Mouse (Mus musculus) CH12.LX (cell line): Measurements from ENCODE around the gene Tepp. TPM values are rescaled to one million over a fixed set of nuclear protein-coding genes. Genes with fewer than 3 reads are reported as not detected.

Experiments used
- DNase-seq: peaks from one replicate; pipeline ENCODE4 v3.0.0-alpha.2; 2013; ENCODE audit errors: extremely low read depth
- H3K27ac ChIP-seq: 2 replicates; pipeline ENCODE4 v1.5.1; 2012; ENCODE audit warnings: low read depth, mild to moderate bottlenecking, control low read depth, moderate library complexity; ENCODE audit not compliant: insufficient read depth
- H3K27me3 ChIP-seq: replicated peaks from 2 replicates; pipeline ENCODE3; 2012; ENCODE audit warnings: inconsistent platforms
- H3K36me3 ChIP-seq, 2 experiments: replicated peaks in 1 of 2; 2 replicates each; pipeline versions ENCODE3 to v1.6.1; 2012; ENCODE audit warnings: inconsistent platforms in 1 of 2, low read length in 1 of 2, mild to moderate bottlenecking in 1 of 2, mixed read lengths in 1 of 2, moderate library complexity in 1 of 2; ENCODE audit not compliant: control insufficient read depth in 1 of 2, insufficient read depth in 1 of 2
- H3K4me1 ChIP-seq, 2 experiments: 2 replicates each; pipeline ENCODE4 v1.6.1; 2012; ENCODE audit warnings: inconsistent platforms in 1 of 2, moderate library complexity in 1 of 2; ENCODE audit not compliant: insufficient read depth in 2 of 2, control insufficient read depth in 1 of 2
- H3K4me2 ChIP-seq: 2 replicates; pipeline ENCODE4 v1.6.1; 2012; ENCODE audit warnings: low read depth, mild to moderate bottlenecking, control low read depth; ENCODE audit not compliant: poor library complexity, insufficient read depth, severe bottlenecking
- H3K4me3 ChIP-seq, 3 experiments: fragments of 150-350 bp in 1 of 3; sonication (generic) in 1 of 3; replicated peaks in 1 of 3; 2 replicates each; pipeline versions ENCODE3 to v1.5.1; 2011 to 2012; ENCODE audit warnings: low read depth in 2 of 3, low read length in 2 of 3, mild to moderate bottlenecking in 2 of 3, moderate library complexity in 2 of 3, control low read depth in 1 of 3, improper control_type of control experiment in 1 of 3, inconsistent platforms in 1 of 3, mixed read lengths in 1 of 3; ENCODE audit not compliant: poor library complexity in 1 of 3
- H3K79me2 ChIP-seq: replicated peaks from 2 replicates; pipeline ENCODE4 v1.6.1; 2012; ENCODE audit warnings: mild to moderate bottlenecking, moderate library complexity; ENCODE audit not compliant: control insufficient read depth, poor library complexity, insufficient read depth, severe bottlenecking; ENCODE audit errors: extremely low read depth
- H3K9ac ChIP-seq: 2 replicates; pipeline ENCODE4 v1.6.1; 2012; ENCODE audit warnings: low read depth, mild to moderate bottlenecking, control low read depth, moderate library complexity; ENCODE audit not compliant: insufficient read depth
- H3K9me3 ChIP-seq: replicated peaks from 2 replicates; pipeline ENCODE3; 2012; ENCODE audit warnings: low read length, inconsistent platforms, mixed read lengths
- BHLHE40 ChIP-seq: IDR thresholded peaks from 2 replicates; pipeline ENCODE4 v1.6.1; 2011; ENCODE audit warnings: mild to moderate bottlenecking, low read depth, low read length, improper control_type of control experiment
- CTCF ChIP-seq, 2 experiments: IDR thresholded peaks in 1 of 2; conservative IDR thresholded peaks in 1 of 2; 2 replicates each; pipeline ENCODE4 v1.5.1; 2011 to 2012; ENCODE audit warnings: low read depth in 2 of 2, low read length in 2 of 2, improper control_type of control experiment in 1 of 2, inconsistent platforms in 1 of 2, mild to moderate bottlenecking in 1 of 2, moderate library complexity in 1 of 2
- E2F4 ChIP-seq: IDR thresholded peaks from 2 replicates; pipeline ENCODE4 v1.6.1; 2011; ENCODE audit warnings: low read depth, low read length, improper control_type of control experiment; ENCODE audit not compliant: insufficient replicate concordance
- ELF1 ChIP-seq: IDR thresholded peaks from 2 replicates; pipeline ENCODE4 v1.6.1; 2014; ENCODE audit warnings: low read depth, mild to moderate bottlenecking, inconsistent platforms, low read length, improper control_type of control experiment
- EP300 ChIP-seq: IDR thresholded peaks from 2 replicates; pipeline ENCODE4 v1.6.1; 2011; ENCODE audit warnings: low read length, improper control_type of control experiment
- GABPA ChIP-seq: IDR thresholded peaks from 2 replicates; pipeline ENCODE4 v1.6.1; 2012; ENCODE audit warnings: low read depth, low read length, improper control_type of control experiment, inconsistent platforms; ENCODE audit not compliant: insufficient replicate concordance
- JUN ChIP-seq: IDR thresholded peaks from 2 replicates; pipeline ENCODE4 v1.6.1; 2011; ENCODE audit warnings: low read depth, mild to moderate bottlenecking, low read length, improper control_type of control experiment, moderate library complexity; ENCODE audit not compliant: insufficient read depth
- KAT2A ChIP-seq: IDR thresholded peaks from 2 replicates; pipeline ENCODE4 v1.6.1; 2012; ENCODE audit warnings: low read length, improper control_type of control experiment, inconsistent platforms; ENCODE audit not compliant: insufficient replicate concordance
- MAFK ChIP-seq: IDR thresholded peaks from 2 replicates; pipeline ENCODE4 v1.6.1; 2011; ENCODE audit warnings: low read length, improper control_type of control experiment; ENCODE audit not compliant: insufficient replicate concordance
- MAZ ChIP-seq: IDR thresholded peaks from 2 replicates; pipeline ENCODE4 v1.6.1; 2012; ENCODE audit warnings: low read depth, mild to moderate bottlenecking, inconsistent platforms, low read length, improper control_type of control experiment, moderate library complexity
- MEF2A ChIP-seq: IDR thresholded peaks from 2 replicates; pipeline ENCODE4 v1.6.1; 2014; ENCODE audit warnings: low read depth, mild to moderate bottlenecking, inconsistent platforms, low read length, improper control_type of control experiment, borderline replicate concordance
- MXI1 ChIP-seq: IDR thresholded peaks from 2 replicates; pipeline ENCODE4 v1.6.1; 2011; ENCODE audit warnings: mild to moderate bottlenecking, low read depth, low read length, improper control_type of control experiment
- MYC ChIP-seq: IDR thresholded peaks from 2 replicates; pipeline ENCODE4 v1.6.1; 2011; ENCODE audit warnings: low read depth, mild to moderate bottlenecking, improper control_type of control experiment, low read length
- RAD21 ChIP-seq: IDR thresholded peaks from 2 replicates; pipeline ENCODE4 v1.6.1; 2011; ENCODE audit warnings: low read depth, mild to moderate bottlenecking, low read length, improper control_type of control experiment, moderate library complexity
- RCOR1 ChIP-seq: conservative IDR thresholded peaks from 2 replicates; pipeline ENCODE4 v1.6.1; 2012; ENCODE audit warnings: low read depth, mild to moderate bottlenecking, inconsistent platforms, low read length, improper control_type of control experiment
- SIN3A ChIP-seq: IDR thresholded peaks from 2 replicates; pipeline ENCODE4 v1.6.1; 2012; ENCODE audit warnings: low read length, improper control_type of control experiment, inconsistent platforms
- SMC3 ChIP-seq: IDR thresholded peaks from 2 replicates; pipeline ENCODE4 v1.6.1; 2011; ENCODE audit warnings: low read depth, low read length, improper control_type of control experiment
- UBTF ChIP-seq: IDR thresholded peaks from 2 replicates; pipeline ENCODE4 v1.6.1; 2012; ENCODE audit warnings: low read depth, mild to moderate bottlenecking, inconsistent platforms, low read length, improper control_type of control experiment, moderate library complexity
- ZKSCAN1 ChIP-seq: IDR thresholded peaks from 2 replicates; pipeline ENCODE4 v1.6.1; 2012; ENCODE audit warnings: low read depth, inconsistent platforms, low read length, improper control_type of control experiment, borderline replicate concordance
- ZNF384 ChIP-seq: IDR thresholded peaks from 2 replicates; pipeline ENCODE4 v1.6.1; 2012; ENCODE audit warnings: low read depth, low read length, improper control_type of control experiment, inconsistent platforms
- dilution Hi-C: fragments of 300-500 bp; cut with MboI; formaldehyde crosslinking; loops from 2 replicates; pipeline ENCODE4 v1.14.3; 2020; ENCODE audit warnings: low sequenced_read_pairs; ENCODE audit not compliant: extremely low pct_unique_long_range_greater_than_20kb, extremely low pct_ligation_motif_present
- in situ Hi-C: fragments of 300-500 bp; cut with MboI; formaldehyde crosslinking; loops from 3 replicates; pipeline ENCODE4 v1.14.3; 2019; ENCODE audit warnings: low sequenced_read_pairs, low pct_ligation_motif_present, low pct_unique_long_range_greater_than_20kb, mixed read lengths
- polyA plus RNA-seq: library from polyadenylated mRNA; unstranded; fragments of >175 nt; gene quantifications from 2 replicates; pipeline ENCODE4 v1.2.1, GENCODE M21; 2012; ENCODE audit warnings: low read depth; ENCODE audit not compliant: insufficient read length
- total RNA-seq, 2 experiments: library from RNA; depleted of rRNA; stranded (reverse); fragments of 300-350 nt in 1 of 2; fragments of >200 nt in 1 of 2; gene quantifications; 2 replicates each; pipeline ENCODE4 v1.2.3; 2012 to 2014

The Tepp gene
- total and polyA plus RNA-seq, 3 experiments: not detected

GRCm38 (mm10) chr8:95341721-95342120, 31.4 kb downstream of the Tepp start:
- dilution Hi-C loops (no loop called here), in situ Hi-C loops (no loop called here)
- H3K36me3 ChIP-seq: peaks cover 15 to 85% of the 10 kb centered on the region in 2 experiments

GRCm38 (mm10) chr8:95344668-95345067, 34.3 kb downstream of the Tepp start:
- dilution Hi-C loops: no loop called here
- Histone ChIP-seq H3K9ac (no peak overlapping the region), H3K27me3 (no peaks in the 10 kb centered on the region), H3K79me2 (no peaks in the 10 kb centered on the region), H3K4me3 (no peak overlapping the region), H3K4me1 (peaks cover 0 to 11% of the 10 kb centered on the region in 2 experiments; a peak in 2 of 4 replicates), H3K4me2 (no peak overlapping the region), H3K36me3 (peaks cover 7 to 71% of the 10 kb centered on the region in 2 experiments), H3K9me3 (no peaks in the 10 kb centered on the region), H3K27ac (no peak overlapping the region)
- TF ChIP-seq ZKSCAN1: no peak
- no peak for TF ChIP-seq MAFK
- peak in 1 of 2 experiments; percentile 52; a peak in 2 of 4 replicates for TF ChIP-seq CTCF (conservative IDR thresholded peaks at IDR 0.05 in 1 of 2, IDR thresholded peaks at IDR 0.05 in 1 of 2; ENCODE audit: low read depth in 2 of 2, low read length in 2 of 2)
- TF ChIP-seq SIN3A: no peak
- TF ChIP-seq KAT2A: no peak
- in situ Hi-C loops: no loop called here
- no peak for DNase-seq

More at GRCm38 (mm10) chr8:95341721-95342120, 31.4 kb downstream of the Tepp start:
- H3K4me3 ChIP-seq: no peak overlapping the region
- no peaks in the 10 kb centered on the region for H3K9me3 ChIP-seq
- H3K27ac ChIP-seq: no peak overlapping the region
- no peaks in the 10 kb centered on the region for H3K4me1 ChIP-seq
- H3K4me2 ChIP-seq: no peak overlapping the region
- TF ChIP-seq UBTF (no peak), SIN3A (no peak), E2F4 (no peak), RAD21 (no peak), MEF2A (no peak), MXI1 (no peak), MYC (no peak), CTCF (conservative IDR thresholded peaks at IDR 0.05 in 1 of 2, IDR thresholded peaks at IDR 0.05 in 1 of 2; ENCODE audit: low read depth in 2 of 2, low read length in 2 of 2) (no peak), MAZ (no peak), GABPA (no peak), RCOR1 (no peak), ZKSCAN1 (no peak), ELF1 (no peak), BHLHE40 (no peak), JUN (no peak), SMC3 (no peak), EP300 (no peak), ZNF384 (no peak), KAT2A (no peak)
- H3K9ac ChIP-seq: no peak overlapping the region
- H3K79me2 ChIP-seq: no peaks in the 10 kb centered on the region
- H3K27me3 ChIP-seq: no peaks in the 10 kb centered on the region
- no peak for DNase-seq
